Mouse (Mus musculus) limb, embryonic 14.5 days (tissue): Measurements from ENCODE around the gene Nrip2. TPM values are rescaled to one million over a fixed set of nuclear protein-coding genes. Genes with fewer than 3 reads are reported as not detected.

ENCODE experiments used
- ATAC-seq: fragments of 200-750 bp; cut with Nextera tagmentation; 2 replicates; pipeline ENCODE4 v1.8.0; 2017; ENCODE audit warnings: low read depth, moderate number of reproducible peaks, moderate TSS enrichment; ENCODE audit not compliant: low FRiP score
- DNase-seq: peaks from one replicate; pipeline ENCODE4 v3.0.0-alpha.2; 2015; ENCODE audit warnings: low spot score
- H3K27ac ChIP-seq: fragments of 300-500 bp; sonication (generic); replicated peaks from 2 replicates; pipeline ENCODE4 v1.5.1; 2014; ENCODE audit warnings: low read depth, mild to moderate bottlenecking, low read length, moderate library complexity, mixed read lengths
- H3K27me3 ChIP-seq: fragments of 300-500 bp; sonication (generic); 2 replicates; pipeline ENCODE4 v1.6.1; 2014; ENCODE audit warnings: low read length, mixed read lengths; ENCODE audit not compliant: control insufficient read depth, insufficient read depth
- H3K36me3 ChIP-seq: fragments of 300-500 bp; sonication (generic); 2 replicates; pipeline ENCODE4 v1.6.1; 2014; ENCODE audit warnings: mild to moderate bottlenecking, low read length, moderate library complexity, mixed read lengths; ENCODE audit not compliant: control insufficient read depth, insufficient read depth
- H3K4me1 ChIP-seq: fragments of 300-500 bp; sonication (generic); 2 replicates; pipeline ENCODE4 v1.6.1; 2014; ENCODE audit warnings: antibody characterized with exemption, low read length, mixed read lengths; ENCODE audit not compliant: control insufficient read depth, insufficient read depth
- H3K4me2 ChIP-seq: fragments of 300-500 bp; sonication (generic); replicated peaks from 2 replicates; pipeline ENCODE4 v1.6.1; 2014; ENCODE audit warnings: low read depth, mild to moderate bottlenecking, low read length, moderate library complexity; ENCODE audit not compliant: severe bottlenecking
- H3K4me3 ChIP-seq: fragments of 300-500 bp; sonication (generic); replicated peaks from 2 replicates; pipeline ENCODE4 v1.5.1; 2014; ENCODE audit warnings: low read length
- H3K9ac ChIP-seq: fragments of 300-500 bp; sonication (generic); 2 replicates; pipeline ENCODE4 v1.6.1; 2014; ENCODE audit warnings: mild to moderate bottlenecking, low read depth, low read length, moderate library complexity; ENCODE audit not compliant: severe bottlenecking
- H3K9me3 ChIP-seq: fragments of 300-500 bp; sonication (generic); 2 replicates; pipeline ENCODE4 v1.6.1; 2016; ENCODE audit warnings: low read length; ENCODE audit not compliant: control insufficient read depth
- POLR2A ChIP-seq: fragments of 200-500 bp; IDR thresholded peaks from 2 replicates; pipeline ENCODE4 v1.8.0; 2012; ENCODE audit warnings: inconsistent platforms, mild to moderate bottlenecking, moderate library complexity, borderline replicate concordance; ENCODE audit not compliant: insufficient read depth, insufficient read length; ENCODE audit errors: extremely low read depth
- WGBS: fragments of 180-500 bp; shearing (Covaris S2); extraction: QIAGEN DNeasy Blood & Tissue Kit; methylation state at CpG from one replicate; pipeline ENCODE4 v1.1.7; 2014; 5-methylcytosine and 5-hydroxymethylcytosine counted together
- polyA plus RNA-seq, 2 experiments: library from polyadenylated mRNA; depleted of rRNA in 1 of 2; stranded (reverse) in 1 of 2; unstranded in 1 of 2; fragments of >200 nt; fragmentation: Nextera tagmentation in 1 of 2; extraction: Ambion mirVana in 1 of 2; gene quantifications; 2 replicates each; pipeline versions ENCODE4 v1.2.1 to v1.2.3; 2012 to 2014

Nrip2 gene
- polyA plus RNA-seq, 2 experiments, result 5.7 to 7.0 TPM

DNA sequence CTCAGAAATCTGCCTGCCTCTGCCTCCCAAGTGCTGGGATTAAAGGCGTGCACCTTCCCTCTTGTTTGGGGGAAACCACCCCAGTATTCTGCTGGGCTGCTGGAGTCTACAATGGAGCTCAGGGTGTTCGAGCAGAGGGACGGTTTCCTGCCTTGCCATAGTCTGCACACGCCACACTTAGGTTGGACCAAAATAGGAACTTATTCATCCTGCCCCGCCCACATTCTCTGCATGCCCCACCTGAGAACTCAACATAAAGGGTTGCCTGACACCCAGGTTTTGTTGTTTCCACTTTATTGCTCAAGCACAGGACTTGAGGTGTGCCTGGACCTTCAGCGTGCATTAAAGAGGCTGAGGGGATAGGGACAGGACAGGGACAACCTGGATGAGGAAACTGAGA is 30.7 kb downstream of the Nrip2 start:
- ATAC-seq (no peak), DNase-seq (no peak)
- no peak overlapping the region for H3K4me2 ChIP-seq
- H3K9me3 ChIP-seq, result no peaks in the 10 kb centered on the region
- H3K36me3 ChIP-seq, result peaks cover 66% of the 10 kb centered on the region
- no peak for TF ChIP-seq POLR2A
- no peak overlapping the region for H3K9ac ChIP-seq
- H3K4me1 ChIP-seq, result 0 out of 2 replicates have a peak, but pooled peaks cover 3% of the 10 kb centered on the region
- H3K27me3 ChIP-seq, result no peaks in the 10 kb centered on the region
- no peak overlapping the region for H3K4me3 ChIP-seq
- 94% methylated on average over 6 of the region's 6 CpGs for WGBS
- no peak overlapping the region for H3K27ac ChIP-seq

DNA sequence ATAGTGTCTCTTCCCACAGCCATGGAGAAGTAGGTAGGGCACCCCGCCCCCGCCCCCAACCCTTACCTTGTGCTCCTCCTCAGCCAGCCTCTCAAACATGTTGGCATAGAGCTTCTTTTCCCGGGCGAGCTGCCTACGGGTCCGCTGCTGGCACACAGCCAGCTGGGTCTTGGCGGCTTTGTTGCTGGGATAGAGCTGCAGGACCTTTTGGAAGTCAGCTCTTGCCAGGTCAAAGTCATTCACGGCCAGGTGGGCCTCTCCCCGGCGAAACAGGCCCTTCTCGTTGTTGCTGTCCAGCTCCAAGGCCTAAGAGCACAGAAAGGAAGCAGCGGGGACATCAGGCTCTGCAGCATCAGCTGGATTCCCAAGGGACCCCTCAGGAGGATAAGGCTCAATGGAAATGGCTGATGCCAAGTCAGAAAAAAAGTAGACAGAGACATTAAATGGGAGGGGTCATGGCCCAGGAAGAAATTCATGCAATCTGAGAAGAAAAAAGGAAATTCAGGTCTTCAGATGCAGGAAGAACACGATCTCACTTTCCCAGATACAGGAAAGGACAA is 33.3 kb downstream of the Nrip2 start:
- no peak overlapping the region for H3K4me2 ChIP-seq
- no peak overlapping the region for H3K4me3 ChIP-seq
- no peak overlapping the region for H3K9ac ChIP-seq
- DNase-seq (no peak), ATAC-seq (no peak)
- H3K27ac ChIP-seq, result no peak overlapping the region
- H3K4me1 ChIP-seq, result peaks cover 8% of the 10 kb centered on the region
- TF ChIP-seq POLR2A, result no peak
- no peaks in the 10 kb centered on the region for H3K27me3 ChIP-seq
- H3K9me3 ChIP-seq, result no peaks in the 10 kb centered on the region
- 89% methylated on average over 13 of the region's 13 CpGs for WGBS
- peaks cover 82% of the 10 kb centered on the region for H3K36me3 ChIP-seq

- H3K36me3 ChIP-seq, result peaks cover 78% of the 10 kb centered on the region
These were observed 34.5 kb downstream of the Nrip2 start for GRCm38 (mm10) chr6:128433566-128433965.

DNA sequence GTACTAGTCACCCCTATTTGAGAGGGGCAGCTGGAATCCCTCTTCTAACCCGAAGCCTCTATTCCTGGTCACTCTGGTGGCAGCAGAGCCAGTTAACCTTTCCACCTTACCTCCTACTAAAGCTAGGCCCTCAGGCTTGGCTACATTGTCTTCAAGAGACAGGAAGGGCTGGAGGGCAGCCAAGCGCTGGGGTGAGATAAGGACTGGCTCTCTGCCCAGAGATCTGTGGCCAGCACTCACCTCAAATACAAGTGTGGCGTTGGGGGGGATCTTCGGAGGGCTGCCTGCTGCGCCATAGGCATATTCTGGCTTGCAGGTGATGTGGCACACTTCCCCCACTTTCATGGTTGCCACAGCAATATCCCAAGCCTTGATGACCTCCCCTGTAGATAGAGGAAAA is 36.4 kb downstream of the Nrip2 start:
- no peaks in the 10 kb centered on the region for H3K9me3 ChIP-seq
- DNase-seq (no peak), ATAC-seq (no peak)
- H3K4me2 ChIP-seq, result no peak overlapping the region
- TF ChIP-seq POLR2A, result no peak
- no peak overlapping the region for H3K27ac ChIP-seq
- H3K27me3 ChIP-seq, result no peaks in the 10 kb centered on the region
- no peak overlapping the region for H3K9ac ChIP-seq
- H3K36me3 ChIP-seq, result peaks cover 60% of the 10 kb centered on the region
- peaks cover 15% of the 10 kb centered on the region for H3K4me1 ChIP-seq
- WGBS, result 97% methylated on average over 5 of the region's 5 CpGs
- H3K4me3 ChIP-seq, result no peak overlapping the region

More at GRCm38 (mm10) chr6:128433566-128433965, 34.5 kb downstream of the Nrip2 start:
- TF ChIP-seq POLR2A, result no peak
- Histone ChIP-seq H3K9ac (no peak overlapping the region), H3K4me1 (peaks cover 8% of the 10 kb centered on the region), H3K9me3 (no peaks in the 10 kb centered on the region), H3K27ac (no peak overlapping the region), H3K4me3 (no peak overlapping the region), H3K27me3 (no peaks in the 10 kb centered on the region), H3K4me2 (no peak overlapping the region)
- ATAC-seq (no peak), DNase-seq (no peak)
- WGBS, result 90% methylated on average over 13 of the region's 13 CpGs

DNA sequence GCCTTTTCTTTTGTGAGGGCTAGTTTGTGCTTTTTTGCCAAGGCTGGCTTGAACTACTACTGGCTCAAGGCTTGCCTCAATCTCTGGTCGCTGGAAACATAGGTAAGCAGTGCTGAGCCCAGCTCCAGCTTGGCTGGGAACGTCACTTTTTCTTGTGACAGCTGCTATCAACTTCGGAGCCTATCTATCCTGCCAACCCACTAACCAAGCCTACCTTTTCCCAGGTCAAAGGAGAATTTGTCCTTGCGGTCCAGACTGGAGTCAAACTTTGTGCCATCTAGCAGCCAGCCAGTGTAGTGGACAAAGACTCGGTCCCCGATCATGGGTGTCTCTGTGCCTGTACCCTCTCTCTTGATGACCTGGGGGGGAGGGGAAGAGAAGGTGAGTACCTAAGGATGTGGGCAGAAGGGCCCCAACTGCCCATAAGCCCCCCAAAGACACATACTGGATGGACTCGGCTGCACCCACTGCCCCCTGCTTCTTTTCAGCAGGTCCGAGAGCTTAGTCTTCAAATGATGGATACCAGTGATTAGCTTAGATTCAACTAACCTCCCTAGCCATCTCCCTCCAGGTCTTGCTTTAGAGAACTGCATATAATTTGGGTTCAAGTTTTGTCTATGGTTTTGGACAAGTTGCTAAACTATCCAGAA is 37.4 kb downstream of the Nrip2 start:
- 92% methylated on average over 8 of the region's 8 CpGs for WGBS
- no peak for TF ChIP-seq POLR2A
- H3K36me3 ChIP-seq, result peaks cover 50% of the 10 kb centered on the region
- H3K27me3 ChIP-seq, result no peaks in the 10 kb centered on the region
- peaks cover 15% of the 10 kb centered on the region for H3K4me1 ChIP-seq
- DNase-seq, result no peak
- peak overlapping the region; percentile 81 for H3K4me2 ChIP-seq
- no peak for ATAC-seq
- peak overlapping the region; percentile 94 for H3K9ac ChIP-seq
- no peak overlapping the region for H3K27ac ChIP-seq
- no peaks in the 10 kb centered on the region for H3K9me3 ChIP-seq
- peak overlapping the region; percentile 96 for H3K4me3 ChIP-seq
